Mouse (Mus musculus) liver, embryonic 13.5 days (tissue): Measurements from ENCODE around the gene Emx2. TPM values are rescaled to one million over a fixed set of nuclear protein-coding genes. Genes with fewer than 3 reads are reported as not detected.

Experiments used
- ATAC-seq: fragments of 200-750 bp; cut with Nextera tagmentation; 2 replicates; pipeline ENCODE4 v1.8.0; 2017; ENCODE audit warnings: low read depth, mild to moderate bottlenecking, moderate number of reproducible peaks, moderate library complexity
- DNase-seq: peaks from one replicate; pipeline ENCODE4 v3.0.0; 2022
- H3K27ac ChIP-seq: fragments of 300-500 bp; sonication (generic); 2 replicates; pipeline ENCODE4 v1.5.1; 2015; ENCODE audit warnings: moderate library complexity, mild to moderate bottlenecking, inconsistent platforms
- H3K27me3 ChIP-seq: fragments of 300-500 bp; sonication (generic); 2 replicates; pipeline ENCODE4 v1.6.1; 2015; ENCODE audit warnings: mild to moderate bottlenecking, inconsistent platforms
- H3K36me3 ChIP-seq: fragments of 300-500 bp; sonication (generic); 2 replicates; pipeline ENCODE4 v1.6.1; 2015; ENCODE audit warnings: mild to moderate bottlenecking, inconsistent platforms
- H3K4me1 ChIP-seq: fragments of 300-500 bp; sonication (generic); replicated peaks from 2 replicates; pipeline ENCODE4 v1.6.1; 2015; ENCODE audit warnings: inconsistent platforms
- H3K4me2 ChIP-seq: fragments of 300-500 bp; sonication (generic); 2 replicates; pipeline ENCODE4 v1.6.1; 2015; ENCODE audit warnings: inconsistent platforms, mild to moderate bottlenecking, moderate library complexity
- H3K4me3 ChIP-seq: fragments of 300-500 bp; sonication (generic); replicated peaks from 2 replicates; pipeline ENCODE4 v1.5.1; 2015; ENCODE audit warnings: mild to moderate bottlenecking, inconsistent platforms
- H3K9ac ChIP-seq: fragments of 300-500 bp; sonication (generic); 2 replicates; pipeline ENCODE4 v1.6.1; 2015; ENCODE audit warnings: mild to moderate bottlenecking, inconsistent platforms
- H3K9me3 ChIP-seq: fragments of 300-500 bp; sonication (generic); replicated peaks from 2 replicates; pipeline ENCODE4 v1.6.1; 2016; ENCODE audit warnings: inconsistent platforms
- WGBS: fragments of 180-500 bp; shearing (Covaris S2); methylation state at CpG from one replicate; pipeline ENCODE4 v1.1.7; 2015; ENCODE audit not compliant: insufficient replicate concordance; 5-methylcytosine and 5-hydroxymethylcytosine counted together
- polyA plus RNA-seq: library from polyadenylated mRNA; unstranded; fragments of >200 nt; fragmentation: Nextera tagmentation; extraction: Ambion mirVana; gene quantifications from 2 replicates; pipeline ENCODE4 v1.2.1, GENCODE M21; 2015

Emx2 gene
- polyA plus RNA-seq, 1 experiment from 2014 or later: not detected

DNA sequence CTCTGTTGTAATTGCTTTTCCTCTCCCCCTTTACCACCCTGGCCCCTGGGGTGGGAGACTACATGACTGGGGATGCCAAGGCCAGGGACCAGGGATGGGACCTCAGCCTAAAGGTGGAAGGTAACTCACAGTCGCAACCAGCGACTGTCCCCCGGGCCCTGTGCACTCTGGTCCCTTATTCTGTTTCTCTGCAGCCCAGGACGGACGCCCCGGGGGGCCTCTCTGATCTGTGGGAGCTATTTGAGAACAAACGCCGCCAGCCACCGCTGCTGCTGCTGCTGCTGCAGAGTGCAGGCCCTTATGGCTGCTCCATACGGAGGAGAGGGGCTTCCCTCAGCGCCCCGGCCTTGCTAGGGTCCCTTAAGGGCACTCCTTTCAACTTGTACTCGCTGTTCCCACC is 12.7 kb downstream of the Emx2 start:
- H3K27me3 ChIP-seq: peaks cover 80% of the 10 kb centered on the region
- H3K36me3 ChIP-seq: no peaks in the 10 kb centered on the region
- DNase-seq: no peak
- H3K4me1 ChIP-seq: no peaks in the 10 kb centered on the region
- no peak overlapping the region for H3K4me3 ChIP-seq
- H3K9me3 ChIP-seq: no peaks in the 10 kb centered on the region
- ATAC-seq: no peak
- H3K4me2 ChIP-seq: no peak overlapping the region
- WGBS: under 1% methylated on average over 13 of the region's 13 CpGs
- no peak overlapping the region for H3K9ac ChIP-seq
- H3K27ac ChIP-seq: no peak overlapping the region

GRCm38 (mm10) chr19:59472844-59473243 is 14.7 kb downstream of the Emx2 start:
- no peak for DNase-seq
- no peaks in the 10 kb centered on the region for H3K4me1 ChIP-seq
- peaks cover 60% of the 10 kb centered on the region for H3K27me3 ChIP-seq
- ATAC-seq: no peak
- no peaks in the 10 kb centered on the region for H3K36me3 ChIP-seq
- WGBS: 42% methylated on average over 2 of the region's 2 CpGs
- no peak overlapping the region for H3K4me2 ChIP-seq
- H3K9ac ChIP-seq: no peak overlapping the region
- no peak overlapping the region for H3K4me3 ChIP-seq
- H3K9me3 ChIP-seq: no peaks in the 10 kb centered on the region
- no peak overlapping the region for H3K27ac ChIP-seq

DNA sequence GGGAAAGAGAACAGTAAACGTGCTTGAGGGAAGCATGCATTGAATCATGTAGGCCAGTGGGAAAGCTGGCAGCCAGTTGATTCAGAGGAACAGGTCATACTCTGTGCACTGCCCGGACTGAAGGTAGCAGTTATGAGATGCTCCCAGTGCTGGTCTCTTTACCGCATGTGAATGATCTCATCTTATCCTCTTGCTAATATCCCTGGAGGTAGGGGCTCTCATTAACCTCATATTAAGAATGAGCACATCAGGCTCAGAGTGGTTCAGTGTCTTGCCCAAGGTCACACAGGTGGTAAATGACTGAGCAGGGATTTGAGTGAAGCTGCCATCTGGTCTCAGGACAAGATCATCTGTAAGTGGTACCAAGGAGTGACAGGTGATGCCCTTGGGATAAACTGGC is 21.7 kb downstream of the Emx2 start:
- ATAC-seq (no peak), DNase-seq (no peak)
- 64% methylated on average over 3 of the region's 3 CpGs for WGBS
- Histone ChIP-seq H3K9ac (no peak overlapping the region), H3K36me3 (no peaks in the 10 kb centered on the region), H3K4me1 (no peaks in the 10 kb centered on the region), H3K27me3 (no peaks in the 10 kb centered on the region), H3K9me3 (no peaks in the 10 kb centered on the region), H3K27ac (no peak overlapping the region), H3K4me2 (no peak overlapping the region), H3K4me3 (no peak overlapping the region)

DNA sequence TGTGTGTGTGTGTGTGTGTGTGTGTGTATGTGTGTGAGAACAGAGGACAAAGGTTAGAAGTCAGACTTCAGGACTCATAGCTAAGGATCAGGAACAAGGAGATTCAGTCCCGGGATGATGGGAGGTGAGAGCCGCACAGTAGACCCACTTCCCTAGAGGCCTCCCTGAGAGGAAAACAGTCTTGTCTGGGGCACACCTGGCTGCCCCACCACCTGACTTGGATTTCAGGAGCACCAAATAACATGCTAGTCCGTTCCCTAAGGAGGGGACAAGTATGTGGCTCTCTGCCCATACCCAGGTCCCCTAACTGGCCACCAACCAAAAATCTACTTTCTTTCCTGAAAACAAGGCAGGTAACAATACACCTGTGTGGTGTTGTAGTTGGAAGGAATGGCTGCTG is 22.4 kb downstream of the Emx2 start:
- WGBS: 64% methylated on average over 3 of the region's 3 CpGs
- Histone ChIP-seq H3K9me3 (no peaks in the 10 kb centered on the region), H3K27ac (no peak overlapping the region), H3K4me3 (no peak overlapping the region), H3K4me2 (no peak overlapping the region), H3K36me3 (no peaks in the 10 kb centered on the region), H3K27me3 (no peaks in the 10 kb centered on the region), H3K9ac (no peak overlapping the region), H3K4me1 (no peaks in the 10 kb centered on the region)
- DNase-seq (no peak), ATAC-seq (no peak)

- DNase-seq (no peak), ATAC-seq (no peak)
- Histone ChIP-seq H3K4me1 (no peaks in the 10 kb centered on the region), H3K4me3 (no peak overlapping the region), H3K27ac (no peak overlapping the region), H3K9ac (no peak overlapping the region), H3K9me3 (no peaks in the 10 kb centered on the region), H3K27me3 (no peaks in the 10 kb centered on the region), H3K36me3 (no peaks in the 10 kb centered on the region), H3K4me2 (no peak overlapping the region)
- 71% methylated on average over 1 of the region's 1 CpGs for WGBS
Measured at GRCm38 (mm10) chr19:59492258-59492657, 34.1 kb downstream of the Emx2 start.

DNA sequence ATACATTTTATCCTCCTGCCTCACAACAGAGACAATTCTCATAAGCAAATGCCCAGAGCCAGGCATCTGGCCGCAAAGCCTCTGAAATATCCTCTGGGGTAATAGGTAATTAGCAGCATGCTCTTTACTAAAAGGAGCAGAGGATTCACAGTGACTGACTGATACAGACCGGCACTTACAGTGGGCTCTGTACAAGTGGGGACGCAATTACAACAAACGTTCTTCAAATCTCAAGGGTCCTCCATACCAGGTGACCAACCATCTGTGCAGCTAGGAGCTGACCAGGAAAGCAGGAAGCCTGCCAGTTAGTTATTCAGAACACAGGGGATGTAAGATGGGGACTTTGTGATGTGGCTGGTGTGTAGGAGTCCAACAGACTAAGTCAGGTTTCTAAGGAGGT is 38.7 kb downstream of the Emx2 start:
- ATAC-seq (no peak), DNase-seq (no peak)
- H3K27ac ChIP-seq: no peak overlapping the region
- no peak overlapping the region for H3K9ac ChIP-seq
- no peak overlapping the region for H3K4me3 ChIP-seq
- H3K9me3 ChIP-seq: no peaks in the 10 kb centered on the region
- H3K36me3 ChIP-seq: no peaks in the 10 kb centered on the region
- H3K27me3 ChIP-seq: no peaks in the 10 kb centered on the region
- H3K4me2 ChIP-seq: no peak overlapping the region
- H3K4me1 ChIP-seq: no peaks in the 10 kb centered on the region
- WGBS: 76% methylated on average over 4 of the region's 4 CpGs

DNA sequence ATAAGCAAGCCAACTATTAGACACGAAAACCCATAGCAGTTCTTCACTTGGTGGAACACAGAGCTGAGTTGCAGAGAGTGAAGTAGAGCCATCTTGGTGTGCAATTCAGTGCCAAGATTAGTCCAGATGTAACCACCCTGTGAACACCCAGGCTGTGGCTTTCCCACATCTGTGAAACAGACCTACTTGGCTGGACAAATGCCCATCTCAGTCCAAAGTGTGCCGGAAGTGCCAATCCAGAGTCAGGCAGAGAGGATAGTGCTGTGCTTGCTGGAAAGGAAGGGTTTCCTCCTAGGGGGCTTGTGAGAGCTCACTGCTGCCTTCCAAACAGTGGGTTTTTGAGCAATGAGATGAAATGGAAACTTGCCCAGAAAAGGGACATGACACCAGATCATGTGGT is 50.7 kb downstream of the Emx2 start:
- Histone ChIP-seq H3K27me3 (no peaks in the 10 kb centered on the region), H3K4me1 (no peaks in the 10 kb centered on the region), H3K9ac (no peak overlapping the region), H3K9me3 (no peaks in the 10 kb centered on the region), H3K27ac (no peak overlapping the region), H3K4me2 (no peak overlapping the region), H3K4me3 (no peak overlapping the region), H3K36me3 (no peaks in the 10 kb centered on the region)
- WGBS: 67% methylated on average over 2 of the region's 2 CpGs
- DNase-seq (no peak), ATAC-seq (no peak)

GRCm38 (mm10) chr19:59513181-59513580 is 55.0 kb downstream of the Emx2 start:
- H3K36me3 ChIP-seq: no peaks in the 10 kb centered on the region
- no peak overlapping the region for H3K9ac ChIP-seq
- WGBS: 63% methylated on average over 3 of the region's 3 CpGs
- H3K9me3 ChIP-seq: no peaks in the 10 kb centered on the region
- DNase-seq: no peak
- H3K27ac ChIP-seq: no peak overlapping the region
- no peak overlapping the region for H3K4me3 ChIP-seq
- no peaks in the 10 kb centered on the region for H3K4me1 ChIP-seq
- no peak overlapping the region for H3K4me2 ChIP-seq
- ATAC-seq: no peak
- H3K27me3 ChIP-seq: no peaks in the 10 kb centered on the region

Other genes starting within 250 kb of the Emx2 start
- not detected in 2 replicates for gene Kcnk18, start 239.2 kb upstream of the Emx2 start, polyA plus RNA-seq
- 3.4 and 4.3 TPM in 2 replicates for gene Slc18a2, start 197.5 kb upstream of the Emx2 start, polyA plus RNA-seq
- gene Rps12-ps3, start 136.1 kb upstream of the Emx2 start, polyA plus RNA-seq: 14.4 and 21.8 TPM in 2 replicates
- gene Pdzd8, start 112.6 kb upstream of the Emx2 start, polyA plus RNA-seq: 3.9 and 4.4 TPM in 2 replicates